Mouse (Mus musculus): ENCODE data around the gene Dusp5.

Dusp5 gene

GRCm38 (mm10) chr19:53517370-53518096 is 11.4 kb upstream of the Dusp5 start:
- no peak for DNase-seq (ENCODE audit: inconsistent age in 2 of 2, low spot score in 1 of 2)

- DNase-seq (ENCODE audit: inconsistent age in 2 of 2, low spot score in 1 of 2): no peak
These were observed 9.4 kb upstream of the Dusp5 start for GRCm38 (mm10) chr19:53519549-53519948.

GRCm38 (mm10) chr19:53519981-53520380 is 8.9 kb upstream of the Dusp5 start:
- no peak for DNase-seq (ENCODE audit: inconsistent age in 2 of 2, low spot score in 1 of 2)

GRCm38 (mm10) chr19:53521137-53521795 is 7.6 kb upstream of the Dusp5 start:
- DNase-seq (ENCODE audit: inconsistent age in 2 of 2, low spot score in 1 of 2): no peak

GRCm38 (mm10) chr19:53527480-53527879 is 1.4 kb upstream of the Dusp5 start:
- no peak for DNase-seq (ENCODE audit: inconsistent age in 2 of 2, low spot score in 1 of 2)

GRCm38 (mm10) chr19:53528131-53528621 is 733 bp upstream of the Dusp5 start:
- no peak for DNase-seq (ENCODE audit: inconsistent age in 2 of 2, low spot score in 1 of 2)

GRCm38 (mm10) chr19:53529455-53529704 is 471 bp downstream of the Dusp5 start:
- no peak for DNase-seq (ENCODE audit: inconsistent age in 2 of 2, low spot score in 1 of 2)

- peak; percentile 72 to 83 for DNase-seq (ENCODE audit: inconsistent age in 2 of 2, low spot score in 1 of 2)
These were observed 1.0 kb downstream of the Dusp5 start for GRCm38 (mm10) chr19:53529705-53530562.

- peak; percentile 63 to 83 for DNase-seq (ENCODE audit: inconsistent age in 2 of 2, low spot score in 1 of 2)
These were observed 2.5 kb downstream of the Dusp5 start for GRCm38 (mm10) chr19:53531416-53531815.

- peak; percentile 85 to 92 for DNase-seq (ENCODE audit: inconsistent age in 2 of 2, low spot score in 1 of 2)
These were observed 3.1 kb downstream of the Dusp5 start for GRCm38 (mm10) chr19:53532021-53532420.

- DNase-seq (ENCODE audit: inconsistent age in 2 of 2, low spot score in 1 of 2): no peak
These were observed 3.8 kb downstream of the Dusp5 start for GRCm38 (mm10) chr19:53532676-53533075.

- DNase-seq (ENCODE audit: inconsistent age in 2 of 2, low spot score in 1 of 2): no peak
These were observed 4.3 kb downstream of the Dusp5 start for GRCm38 (mm10) chr19:53533236-53533635.

GRCm38 (mm10) chr19:53533810-53534601 is 5.1 kb downstream of the Dusp5 start:
- no peak for DNase-seq (ENCODE audit: inconsistent age in 2 of 2, low spot score in 1 of 2)

- DNase-seq (ENCODE audit: inconsistent age in 2 of 2, low spot score in 1 of 2): peak in 1 of 2 experiments; percentile 61
These were observed 6.0 kb downstream of the Dusp5 start for GRCm38 (mm10) chr19:53534757-53535410.

- DNase-seq (ENCODE audit: inconsistent age in 2 of 2, low spot score in 1 of 2): peak in 1 of 2 experiments; percentile 58
These were observed 6.5 kb downstream of the Dusp5 start for GRCm38 (mm10) chr19:53535421-53535820.

GRCm38 (mm10) chr19:53536251-53536650 is 7.3 kb downstream of the Dusp5 start:
- DNase-seq (ENCODE audit: inconsistent age in 2 of 2, low spot score in 1 of 2): no peak

GRCm38 (mm10) chr19:53536731-53537666 is 8.1 kb downstream of the Dusp5 start:
- DNase-seq (ENCODE audit: inconsistent age in 2 of 2, low spot score in 1 of 2): no peak

- no peak for DNase-seq (ENCODE audit: inconsistent age in 2 of 2, low spot score in 1 of 2)
These were observed 9.1 kb downstream of the Dusp5 start for GRCm38 (mm10) chr19:53538024-53538423.

- DNase-seq (ENCODE audit: inconsistent age in 2 of 2, low spot score in 1 of 2): peak in 1 of 2 experiments; percentile 43
These were observed 9.9 kb downstream of the Dusp5 start for GRCm38 (mm10) chr19:53538796-53539195.

All from adrenal gland, adult (tissue).